ENCODE assay signal across 14 mouse cellular contexts in the genomic region with DNA sequence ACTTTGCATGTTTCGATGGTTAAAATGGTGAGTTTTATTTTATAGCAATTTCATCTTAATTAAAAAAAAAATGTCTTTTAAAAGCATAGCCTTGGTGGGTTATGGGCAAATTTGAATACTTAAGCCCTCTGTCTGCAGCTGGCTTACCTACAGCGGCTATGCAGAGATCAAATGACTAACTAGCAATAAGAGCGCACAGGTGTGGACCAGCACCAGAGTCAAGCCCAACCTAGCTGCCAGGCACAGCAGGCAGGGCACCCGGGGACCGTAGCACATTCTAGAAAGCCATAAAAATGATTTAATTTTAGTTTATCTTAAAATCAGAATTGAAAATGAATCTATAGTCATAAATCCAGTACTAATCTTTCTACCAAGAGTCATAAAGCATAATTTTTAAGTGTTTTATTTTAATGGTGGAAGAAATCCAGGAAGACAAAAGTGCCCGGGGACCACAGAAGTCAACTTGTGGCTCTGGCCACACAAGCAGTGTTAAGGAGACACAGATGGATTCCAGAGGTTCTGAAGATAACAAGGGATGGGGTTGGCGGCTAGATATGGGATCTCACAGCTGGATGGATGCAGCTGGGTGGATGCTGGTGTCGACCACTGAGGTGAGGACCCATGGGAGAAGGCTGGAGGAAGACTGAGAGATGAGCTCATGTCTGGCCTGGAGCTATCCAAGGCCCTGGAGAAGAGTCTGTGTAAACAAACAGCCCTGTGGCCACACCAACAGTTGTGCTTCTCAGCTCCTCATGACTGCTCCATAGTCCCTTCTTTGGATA. TPM values are rescaled to one million over a fixed set of nuclear protein-coding genes. Genes with fewer than 3 reads are reported as not detected.
DNase-seq lines count a peak whose midpoint lies in the region; ATAC-seq and TF ChIP-seq lines count a peak whose summit lies in the region.
"Had no signal": no experiment of that assay in that cellular context is flagged by ENCODE, and none has a peak within 500 bp of the region (broad histone marks: within the 10 kb centered on the region; RNA-seq: fewer than 3 reads in every experiment).

No protein-coding gene starts in this region.

- 76% methylated on average over 8 of the region's 8 CpGs for WGBS in heart, embryonic 10.5 days
- 30% methylated on average over 8 of the region's 8 CpGs for WGBS in limb, embryonic 14.5 days
- WGBS in hindbrain, postnatal 0 days, result 87% methylated on average over 8 of the region's 8 CpGs
- 88% methylated on average over 8 of the region's 8 CpGs for WGBS in hindbrain, embryonic 12.5 days

- TF ChIP-seq POLR2A in limb, embryonic 14.5 days (IDR thresholded peaks at IDR 0.05; ENCODE audit: borderline replicate concordance, extremely low read depth, insufficient read depth, insufficient read length), result no peak

- H3K4me2 ChIP-seq in limb, embryonic 14.5 days (replicated peaks; ENCODE audit: low read depth, low read length, severe bottlenecking), result no peak overlapping the region
- no peak overlapping the region for H3K4me2 ChIP-seq in hindbrain, postnatal 0 days (ENCODE audit: low read depth, low read length)
- no peak overlapping the region for H3K4me2 ChIP-seq in hindbrain, embryonic 12.5 days (replicated peaks)
- H3K4me2 ChIP-seq: forebrain, embryonic 15.5 days; hindbrain, embryonic 15.5 days; neural tube, embryonic 15.5 days had no signal

- intact Hi-C loops in heart, postnatal 25 days (cut with DNase I), result no loop called here
- intact Hi-C loops in left cerebral cortex, postnatal 14 days (cut with DNase I), result no loop called here

- DNase-seq in heart, adult 18-20 months, result peak; percentile 60 to 75
- DNase-seq in heart, embryonic 10.5 days (ENCODE audit: low spot score), result no peak
- peak; percentile 44 for DNase-seq in gastrocnemius, adult 18-20 months (ENCODE audit: low spot score)
- DNase-seq in heart, postnatal 25 days (ENCODE audit: low spot score), result peak; percentile 35
- DNase-seq in limb, embryonic 14.5 days (ENCODE audit: low spot score), result peak; percentile 64
- no peak for DNase-seq in hindbrain, postnatal 0 days (ENCODE audit: low spot score)
- no peak for DNase-seq in left cerebral cortex, postnatal 14 days (ENCODE audit: low spot score in 2 of 2)
- DNase-seq: adrenal gland, postnatal 36 days; lung, adult 18-20 months; right cerebral cortex, postnatal 25 days had no signal

- H3K36me3 ChIP-seq in heart, embryonic 10.5 days, result no peaks in the 10 kb centered on the region
- no peaks in the 10 kb centered on the region for H3K36me3 ChIP-seq in limb, embryonic 14.5 days (ENCODE audit: control insufficient read depth, insufficient read depth, low read length)
- H3K36me3 ChIP-seq in hindbrain, postnatal 0 days (ENCODE audit: insufficient read depth, low read length), result no peaks in the 10 kb centered on the region
- H3K36me3 ChIP-seq in hindbrain, embryonic 12.5 days, result no peaks in the 10 kb centered on the region
- H3K36me3 ChIP-seq: forebrain, embryonic 15.5 days; hindbrain, embryonic 15.5 days; neural tube, embryonic 15.5 days had no signal

- TF ChIP-seq CTCF in hindbrain, postnatal 0 days (IDR thresholded peaks at IDR 0.05; ENCODE audit: low read depth), result no peak

- no peak overlapping the region for H3K9ac ChIP-seq in limb, embryonic 14.5 days (ENCODE audit: low read depth, low read length, severe bottlenecking)
- no peak overlapping the region for H3K9ac ChIP-seq in hindbrain, postnatal 0 days (replicated peaks; ENCODE audit: low read length)
- H3K9ac ChIP-seq in hindbrain, embryonic 12.5 days, result no peak overlapping the region
- H3K9ac ChIP-seq: forebrain, embryonic 15.5 days; hindbrain, embryonic 15.5 days; neural tube, embryonic 15.5 days had no signal

- no peak overlapping the region for H3K27ac ChIP-seq in heart, embryonic 10.5 days
- no peak overlapping the region for H3K27ac ChIP-seq in limb, embryonic 14.5 days (replicated peaks; ENCODE audit: low read depth, low read length)
- H3K27ac ChIP-seq in hindbrain, postnatal 0 days, result no peak overlapping the region
- no peak overlapping the region for H3K27ac ChIP-seq in hindbrain, embryonic 12.5 days
- H3K27ac ChIP-seq: forebrain, embryonic 15.5 days; hindbrain, embryonic 15.5 days; neural tube, embryonic 15.5 days had no signal

- peak; percentile 60; the same call in 1 of the 2 replicates for ATAC-seq in limb, embryonic 14.5 days (ENCODE audit: low FRiP score, low read depth)
- no peak for ATAC-seq in hindbrain, postnatal 0 days
- no peak for ATAC-seq in hindbrain, embryonic 12.5 days (ENCODE audit: low FRiP score)
- ATAC-seq: forebrain, embryonic 15.5 days had no signal

- H3K9me3 ChIP-seq in heart, embryonic 10.5 days, result no peaks in the 10 kb centered on the region
- H3K9me3 ChIP-seq in limb, embryonic 14.5 days (ENCODE audit: control insufficient read depth, low read length), result no peaks in the 10 kb centered on the region
- no peaks in the 10 kb centered on the region for H3K9me3 ChIP-seq in hindbrain, postnatal 0 days (ENCODE audit: low read length)
- no peaks in the 10 kb centered on the region for H3K9me3 ChIP-seq in hindbrain, embryonic 12.5 days (replicated peaks)
- H3K9me3 ChIP-seq: forebrain, embryonic 15.5 days; hindbrain, embryonic 15.5 days; neural tube, embryonic 15.5 days had no signal

- no peaks in the 10 kb centered on the region for H3K27me3 ChIP-seq in heart, embryonic 10.5 days (ENCODE audit: insufficient read depth, poor library complexity, severe bottlenecking)
- no peaks in the 10 kb centered on the region for H3K27me3 ChIP-seq in limb, embryonic 14.5 days (ENCODE audit: control insufficient read depth, insufficient read depth, low read length)
- no peaks in the 10 kb centered on the region; the same call in 1 of the 2 replicates for H3K27me3 ChIP-seq in hindbrain, postnatal 0 days (ENCODE audit: insufficient read depth, low read length)
- no peaks in the 10 kb centered on the region for H3K27me3 ChIP-seq in hindbrain, embryonic 12.5 days
- H3K27me3 ChIP-seq: forebrain, embryonic 15.5 days; hindbrain, embryonic 15.5 days; neural tube, embryonic 15.5 days had no signal

- no peaks in the 10 kb centered on the region; the same call in 1 of the 2 replicates for H3K4me1 ChIP-seq in heart, embryonic 10.5 days
- peaks cover 13% of the 10 kb centered on the region; the same call in 1 of the 2 replicates for H3K4me1 ChIP-seq in limb, embryonic 14.5 days (ENCODE audit: control insufficient read depth, insufficient read depth, low read length)
- H3K4me1 ChIP-seq in hindbrain, postnatal 0 days (ENCODE audit: insufficient read depth, low read length), result no peaks in the 10 kb centered on the region
- no peaks in the 10 kb centered on the region for H3K4me1 ChIP-seq in hindbrain, embryonic 12.5 days
- H3K4me1 ChIP-seq: forebrain, embryonic 15.5 days; hindbrain, embryonic 15.5 days had no signal

- no peak overlapping the region for H3K4me3 ChIP-seq in heart, embryonic 10.5 days
- H3K4me3 ChIP-seq in limb, embryonic 14.5 days (replicated peaks; ENCODE audit: low read length), result no peak overlapping the region
- H3K4me3 ChIP-seq in hindbrain, postnatal 0 days (ENCODE audit: low read length), result no peak overlapping the region
- no peak overlapping the region for H3K4me3 ChIP-seq in hindbrain, embryonic 12.5 days
- H3K4me3 ChIP-seq: forebrain, embryonic 15.5 days; hindbrain, embryonic 15.5 days; neural tube, embryonic 15.5 days had no signal

RNA-seq across cellular contexts. Expression of a gene that starts 46.5 kb away (rescaled TPM):
- 1 to 10 TPM; 2.3 to 3.5 TPM for total RNA-seq in heart, adult 18-20 months (2021)
- 1.3 and 3.0 TPM in 2 replicates for polyA plus RNA-seq in heart, embryonic 10.5 days (2016; fragmentation: Nextera tagmentation; extraction: Ambion mirVana)
- total RNA-seq in gastrocnemius, adult 18-20 months (2021), result under 1 TPM; 0.32 to 0.76 TPM
- total RNA-seq in heart, postnatal 25 days (2021), result 1 to 10 TPM; 3.1 to 3.5 TPM
- polyA plus RNA-seq in limb, embryonic 14.5 days (2012; rRNA removed), result 12.1 and 14.2 TPM in 2 replicates
- polyA plus RNA-seq in limb, embryonic 14.5 days (2014; fragmentation: Nextera tagmentation; extraction: Ambion mirVana), result 22.6 and 31.7 TPM in 2 replicates
- total RNA-seq in hindbrain, postnatal 0 days (2014; rRNA removed), result 43.7 and 45.4 TPM in 2 replicates
- 38.5 and 38.6 TPM in 2 replicates for polyA plus RNA-seq in hindbrain, postnatal 0 days (2015; fragmentation: Nextera tagmentation; extraction: Ambion mirVana)
- 10.0 and 11.4 TPM in 2 replicates for polyA plus RNA-seq in hindbrain, embryonic 12.5 days (2016; fragmentation: Nextera tagmentation; extraction: Ambion mirVana)
- 1 to 10 TPM; 5.5 to 6.4 TPM for total RNA-seq in left cerebral cortex, postnatal 14 days (2021)

Comparison
In these comparisons a context has a peak if more than half of its experiments do, and no peak if none do; other contexts are left out.
1. DNase-seq: peak in heart, adult 18-20 months (2 of 2), gastrocnemius, adult 18-20 months (single experiment), heart, postnatal 25 days (single experiment) and limb, embryonic 14.5 days (single experiment); none in heart, embryonic 10.5 days (single experiment), hindbrain, postnatal 0 days (single experiment) and left cerebral cortex, postnatal 14 days (0 of 2).